Mouse (Mus musculus) midbrain, embryonic 11.5 days (tissue): ENCODE data around the gene Dppa2. TPM values are rescaled to one million over a fixed set of nuclear protein-coding genes. Genes with fewer than 3 reads are reported as not detected.
"Not testable (repeated sequence)": the region's sequence is repeated elsewhere in the genome, so short reads cannot be mapped to it uniquely, and the experiment has no call there.

Experiments
- ATAC-seq: fragments of 200-750 bp; cut with Nextera tagmentation; 2 replicates; pipeline ENCODE4 v1.8.0; 2017; ENCODE audit warnings: moderate TSS enrichment, moderate library complexity; ENCODE audit not compliant: low FRiP score
- DNase-seq: peaks from one replicate; pipeline ENCODE4 v3.0.0; 2015; ENCODE audit warnings: low spot score; ENCODE audit errors: missing footprints
- H3K27ac ChIP-seq: fragments of 300-500 bp; sonication (generic); 2 replicates; pipeline ENCODE4 v1.5.1; 2014; ENCODE audit warnings: low read depth, low read length
- H3K27me3 ChIP-seq: fragments of 300-500 bp; sonication (generic); 2 replicates; pipeline ENCODE4 v1.6.1; 2014; ENCODE audit warnings: mild to moderate bottlenecking, low read length, moderate library complexity, mixed read lengths; ENCODE audit not compliant: control insufficient read depth, insufficient read depth
- H3K36me3 ChIP-seq: fragments of 300-500 bp; sonication (generic); 2 replicates; pipeline ENCODE4 v1.6.1; 2014; ENCODE audit warnings: mild to moderate bottlenecking, low read length, moderate library complexity, mixed read lengths; ENCODE audit not compliant: control insufficient read depth, insufficient read depth
- H3K4me1 ChIP-seq: fragments of 300-500 bp; sonication (generic); 2 replicates; pipeline ENCODE4 v1.6.1; 2014; ENCODE audit warnings: low read length; ENCODE audit not compliant: control insufficient read depth, insufficient read depth
- H3K4me2 ChIP-seq: fragments of 300-500 bp; sonication (generic); 2 replicates; pipeline ENCODE4 v1.6.1; 2014; ENCODE audit warnings: mild to moderate bottlenecking, moderate library complexity
- H3K4me3 ChIP-seq: fragments of 300-500 bp; sonication (generic); 2 replicates; pipeline ENCODE4 v1.5.1; 2014; ENCODE audit warnings: low read depth, low read length
- H3K9ac ChIP-seq: fragments of 300-500 bp; sonication (generic); 2 replicates; pipeline ENCODE4 v1.6.1; 2014; ENCODE audit warnings: low read length
- H3K9me3 ChIP-seq: fragments of 300-500 bp; sonication (generic); 2 replicates; pipeline ENCODE4 v1.6.1; 2016; ENCODE audit warnings: low read length; ENCODE audit not compliant: control insufficient read depth
- WGBS: fragments of 180-500 bp; shearing (Covaris S2); extraction: QIAGEN DNeasy Blood & Tissue Kit; methylation state at CpG from one replicate; pipeline ENCODE4 v1.1.7; 2014; 5-methylcytosine and 5-hydroxymethylcytosine counted together
- polyA plus RNA-seq: library from polyadenylated mRNA; unstranded; fragments of >200 nt; fragmentation: Nextera tagmentation; extraction: Ambion mirVana; gene quantifications from 2 replicates; pipeline ENCODE4 v1.2.1, GENCODE M21; 2014

Gene Dppa2
- polyA plus RNA-seq, 1 experiment from 2014 or later, result not detected

DNA sequence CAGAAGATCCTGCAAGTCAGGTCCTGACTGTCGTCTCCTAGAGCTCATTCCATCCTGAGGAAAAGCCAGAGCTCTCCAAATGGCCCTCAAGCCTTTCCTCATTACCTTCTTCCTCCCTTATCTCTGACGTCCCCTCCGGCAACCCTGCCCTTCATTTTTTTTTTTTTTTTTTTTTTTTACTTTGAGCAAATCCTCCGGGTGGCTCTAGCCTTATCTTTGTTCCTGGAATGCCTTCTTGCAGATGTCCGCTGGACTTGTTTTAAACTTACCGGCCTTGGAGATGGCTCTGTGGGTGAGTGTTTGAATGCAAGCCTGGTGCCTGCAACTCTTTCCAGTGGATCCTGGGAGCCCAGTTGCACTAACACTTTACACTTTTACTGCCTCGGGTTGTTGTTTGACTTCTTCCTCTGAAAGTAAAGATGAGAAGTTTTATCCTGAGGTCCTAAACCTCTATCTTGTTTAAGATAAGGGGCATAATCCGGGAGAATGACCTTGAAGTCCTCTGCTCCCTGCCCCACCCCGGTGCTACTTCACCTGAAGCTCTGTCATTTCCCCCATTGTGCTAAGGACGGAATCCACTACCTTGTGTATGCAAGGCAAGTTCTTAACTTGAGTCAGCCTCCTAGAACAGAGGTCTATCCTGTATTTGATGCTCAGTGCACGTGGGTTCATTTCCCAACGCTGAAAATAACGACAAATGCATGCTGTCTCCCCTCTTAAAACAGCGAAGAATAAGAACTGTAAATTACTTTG lies 6.1 kb upstream of the Dppa2 start:
- DNase-seq (no peak), ATAC-seq (no peak)
- Histone ChIP-seq H3K36me3 (no peaks in the 10 kb centered on the region), H3K27ac (no peak overlapping the region), H3K9ac (no peak overlapping the region), H3K27me3 (no peaks in the 10 kb centered on the region), H3K9me3 (no peaks in the 10 kb centered on the region), H3K4me1 (no peaks in the 10 kb centered on the region), H3K4me2 (no peak overlapping the region), H3K4me3 (no peak overlapping the region)
- 82% methylated on average over 14 of the region's 14 CpGs for WGBS

DNA sequence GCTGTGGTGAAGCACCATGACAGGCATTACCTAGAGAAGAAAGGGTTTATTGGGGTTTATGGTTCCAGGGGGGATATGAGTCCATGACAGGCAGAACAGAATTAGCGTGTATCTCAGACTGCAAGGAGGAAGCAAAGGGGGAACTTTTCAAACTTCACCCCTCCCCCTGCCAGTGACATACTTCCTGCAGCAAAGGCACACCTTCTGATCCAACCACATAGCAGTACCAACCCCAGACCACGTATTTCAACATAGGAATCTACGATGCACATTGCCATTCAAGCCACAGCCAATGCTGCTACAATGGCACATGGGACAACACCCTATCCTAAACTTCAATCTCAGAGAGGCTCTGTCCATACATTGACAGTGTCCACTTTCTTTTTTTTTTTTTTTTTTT lies 3.8 kb upstream of the Dppa2 start:
- ATAC-seq (no peak), DNase-seq (no peak)
- Histone ChIP-seq H3K4me3 (no peak overlapping the region), H3K4me1 (no peaks in the 10 kb centered on the region), H3K9ac (no peak overlapping the region), H3K9me3 (no peaks in the 10 kb centered on the region), H3K4me2 (no peak overlapping the region), H3K27ac (no peak overlapping the region), H3K27me3 (no peaks in the 10 kb centered on the region), H3K36me3 (no peaks in the 10 kb centered on the region)
- WGBS, result 88% methylated on average over 3 of the region's 3 CpGs

DNA sequence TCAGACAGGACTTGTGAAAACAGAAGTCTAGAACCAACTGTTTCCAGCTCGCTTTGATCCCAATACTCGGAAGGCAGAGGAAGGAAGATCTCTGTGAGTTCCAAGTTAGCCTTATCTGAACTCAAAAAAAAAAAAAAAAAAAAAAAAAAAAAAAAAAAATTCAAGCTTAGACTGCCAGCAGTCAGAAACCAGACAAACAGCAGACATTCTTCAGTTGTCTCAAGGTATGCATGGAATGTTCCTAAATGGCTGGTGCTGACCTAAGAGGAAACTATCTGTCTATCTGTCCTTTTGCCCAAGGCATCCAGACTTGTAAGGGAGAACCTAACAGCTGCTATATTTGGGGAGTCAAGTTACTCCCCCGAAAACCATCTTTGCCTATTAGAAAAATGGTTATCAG lies 275 bp downstream of the Dppa2 start:
- Histone ChIP-seq H3K4me3 (no peak overlapping the region), H3K9me3 (no peaks in the 10 kb centered on the region), H3K9ac (no peak overlapping the region), H3K27ac (no peak overlapping the region), H3K4me2 (no peak overlapping the region), H3K4me1 (no peaks in the 10 kb centered on the region), H3K36me3 (no peaks in the 10 kb centered on the region), H3K27me3 (no peaks in the 10 kb centered on the region)
- WGBS, result 87% methylated on average over 3 of the region's 3 CpGs
- ATAC-seq, result no peak
- DNase-seq, result no peak

DNA sequence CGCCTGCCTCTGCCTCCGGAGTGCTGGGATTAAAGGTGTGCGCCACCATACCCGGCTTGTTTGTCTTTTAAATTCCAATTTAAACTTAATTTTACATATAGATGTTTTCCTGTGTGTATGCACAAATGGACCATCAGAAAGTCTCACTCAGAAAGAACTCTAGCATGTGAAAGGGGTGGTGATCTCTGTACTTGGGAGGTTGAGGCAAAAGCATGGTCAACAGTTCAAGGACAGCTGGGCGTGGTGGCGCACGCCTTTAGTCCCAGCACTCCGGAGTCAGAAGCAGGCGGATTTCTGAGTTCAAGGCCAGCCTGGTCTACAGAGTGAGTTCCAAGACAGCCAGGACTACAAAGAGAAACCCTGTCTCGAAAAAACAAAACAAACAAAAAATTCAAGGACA lies 5.2 kb downstream of the Dppa2 start:
- not testable (repeated sequence) for H3K4me3 ChIP-seq, H3K36me3 ChIP-seq, H3K9me3 ChIP-seq, H3K9ac ChIP-seq, ATAC-seq, DNase-seq, H3K27me3 ChIP-seq, H3K4me1 ChIP-seq, H3K27ac ChIP-seq, H3K4me2 ChIP-seq
- WGBS, result 92% methylated on average over 10 of the region's 10 CpGs

DNA sequence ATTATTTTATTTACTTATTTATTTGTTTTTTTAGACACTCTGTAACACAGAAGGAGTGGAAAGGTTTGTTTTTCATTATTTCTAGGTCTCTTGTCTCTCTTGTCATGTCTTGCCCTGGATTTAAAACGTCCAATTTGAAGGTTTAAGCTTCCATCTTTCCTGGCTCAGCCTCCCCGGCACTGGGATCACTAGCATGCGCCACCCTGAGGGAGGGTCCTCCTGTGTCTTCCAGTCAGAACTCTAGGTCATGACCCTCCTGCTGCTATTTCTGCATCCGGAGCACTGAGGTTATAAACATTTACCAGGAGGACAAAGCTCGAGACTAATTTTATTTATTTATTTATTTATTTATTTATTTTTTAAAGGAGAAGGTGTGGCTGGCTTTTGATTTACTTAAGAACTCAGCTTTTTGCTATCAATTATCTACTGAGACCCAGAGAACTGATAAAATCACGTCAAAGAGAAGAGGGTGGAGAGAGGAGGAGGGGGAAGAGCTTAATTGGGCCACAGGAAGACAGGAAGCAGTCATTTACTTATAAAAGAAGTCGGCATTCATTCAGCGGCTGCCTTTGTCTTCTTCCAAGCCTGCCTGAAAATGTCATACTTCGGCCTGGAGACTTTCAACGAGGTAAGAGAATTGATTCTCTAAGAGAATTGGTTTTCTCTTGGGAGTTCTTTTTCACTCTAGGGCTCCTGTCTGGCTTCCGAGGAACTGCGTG lies 6.4 kb downstream of the Dppa2 start:
- ATAC-seq (no peak), DNase-seq (no peak)
- Histone ChIP-seq H3K27ac (no peak overlapping the region), H3K27me3 (no peaks in the 10 kb centered on the region), H3K36me3 (no peaks in the 10 kb centered on the region), H3K9ac (no peak overlapping the region), H3K9me3 (no peaks in the 10 kb centered on the region; the same call in 1 of the 2 replicates), H3K4me3 (no peak overlapping the region), H3K4me1 (no peaks in the 10 kb centered on the region), H3K4me2 (no peak overlapping the region)
- 84% methylated on average over 12 of the region's 12 CpGs for WGBS

GRCm38 (mm10) chr16:48315294-48315693 lies 11.6 kb downstream of the Dppa2 start:
- H3K9me3 ChIP-seq, result no peaks in the 10 kb centered on the region; the same call in 1 of the 2 replicates
- no peaks in the 10 kb centered on the region for H3K27me3 ChIP-seq
- no peak overlapping the region for H3K9ac ChIP-seq
- no peak overlapping the region for H3K27ac ChIP-seq
- no peak for DNase-seq
- 88% methylated on average over 3 of the region's 3 CpGs for WGBS
- H3K4me1 ChIP-seq, result no peaks in the 10 kb centered on the region
- no peak overlapping the region for H3K4me3 ChIP-seq
- H3K4me2 ChIP-seq, result no peak overlapping the region
- ATAC-seq, result no peak
- H3K36me3 ChIP-seq, result no peaks in the 10 kb centered on the region

DNA sequence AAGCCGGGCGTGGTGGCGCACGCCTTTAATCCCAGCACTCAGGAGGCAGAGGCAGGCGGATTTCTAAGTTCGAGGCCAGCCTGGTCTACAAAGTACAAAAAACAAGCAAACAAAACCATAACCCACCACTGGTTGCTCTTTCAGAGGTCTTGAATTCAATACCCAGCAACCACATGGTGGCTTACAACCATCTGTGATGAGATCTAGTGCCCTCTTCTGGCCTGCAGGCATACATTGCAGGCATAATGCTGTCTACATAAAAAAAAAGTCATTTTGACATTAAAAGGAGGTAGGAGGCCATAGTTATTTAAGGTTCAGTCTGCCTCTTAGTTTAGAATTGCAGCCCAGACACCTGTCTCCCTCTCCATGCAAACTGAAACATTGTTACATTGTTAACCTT lies 17.1 kb downstream of the Dppa2 start:
- ATAC-seq (no peak), DNase-seq (no peak)
- no peaks in the 10 kb centered on the region for H3K27me3 ChIP-seq
- no peaks in the 10 kb centered on the region for H3K4me1 ChIP-seq
- H3K4me2 ChIP-seq, result no peak overlapping the region
- H3K36me3 ChIP-seq, result no peaks in the 10 kb centered on the region
- H3K9me3 ChIP-seq, result no peaks in the 10 kb centered on the region
- H3K9ac ChIP-seq, result no peak overlapping the region
- H3K27ac ChIP-seq, result no peak overlapping the region
- H3K4me3 ChIP-seq, result no peak overlapping the region
- 97% methylated on average over 6 of the region's 6 CpGs for WGBS

DNA sequence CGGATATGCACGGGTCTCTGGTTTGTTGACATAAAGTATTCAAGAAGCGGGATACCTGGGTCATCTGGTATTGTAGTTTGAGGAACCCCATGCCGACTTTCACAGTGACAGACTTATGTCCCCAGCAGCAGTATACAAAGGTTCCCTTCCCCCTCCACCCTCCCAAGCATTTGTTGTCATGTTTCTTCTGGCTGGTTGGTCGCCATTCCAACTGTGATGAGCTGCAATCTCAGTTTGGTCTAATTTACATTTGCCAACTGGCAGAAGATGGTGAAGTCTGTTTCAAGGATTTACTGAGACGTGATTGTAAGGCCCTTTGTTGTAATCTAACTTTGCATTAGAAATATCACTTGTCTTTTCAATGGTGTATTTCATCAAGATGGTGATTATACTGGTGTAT lies 19.4 kb downstream of the Dppa2 start:
- Histone ChIP-seq H3K4me2 (no peak overlapping the region), H3K4me3 (no peak overlapping the region), H3K27ac (no peak overlapping the region), H3K4me1 (no peaks in the 10 kb centered on the region), H3K36me3 (no peaks in the 10 kb centered on the region), H3K9me3 (no peaks in the 10 kb centered on the region), H3K9ac (no peak overlapping the region), H3K27me3 (no peaks in the 10 kb centered on the region)
- 83% methylated on average over 6 of the region's 6 CpGs for WGBS
- no peak for DNase-seq
- ATAC-seq, result no peak

DNA sequence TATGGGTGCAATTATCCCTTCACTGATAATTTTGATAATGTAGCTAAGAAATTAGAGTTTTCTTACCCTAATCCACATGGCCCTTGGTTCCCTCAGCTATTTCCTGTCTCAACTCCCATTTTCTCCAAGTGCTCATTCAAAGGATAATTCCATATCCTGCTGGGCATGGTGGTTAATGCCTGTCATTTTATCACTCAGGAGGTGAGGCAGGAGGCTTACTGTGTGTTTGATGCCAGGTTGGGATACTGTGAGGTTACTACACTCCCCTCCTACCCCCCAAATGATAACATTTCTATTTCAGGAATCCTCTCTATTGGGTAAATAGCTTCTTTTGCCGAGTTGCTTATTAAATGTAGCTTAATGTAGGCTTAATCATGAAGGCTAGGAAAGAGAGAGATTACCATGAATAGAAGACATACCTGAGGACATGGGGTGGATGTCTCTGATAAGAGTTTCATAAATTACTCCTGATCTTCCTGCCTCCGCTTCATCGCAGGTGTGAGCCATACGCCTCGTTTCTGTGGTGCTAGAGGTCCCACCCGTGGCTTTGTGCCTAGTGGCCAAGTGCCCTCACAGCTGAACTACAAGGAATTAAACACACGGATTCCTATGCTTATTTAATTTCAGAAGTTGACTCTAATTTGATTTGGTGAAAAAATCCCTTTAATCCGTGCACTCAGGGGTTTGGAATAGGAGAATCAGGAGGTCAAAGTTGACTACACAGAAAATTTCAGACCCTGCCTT lies 20.1 kb downstream of the Dppa2 start:
- no peak overlapping the region for H3K4me3 ChIP-seq
- DNase-seq (no peak), ATAC-seq (no peak)
- no peak overlapping the region for H3K9ac ChIP-seq
- H3K27me3 ChIP-seq, result no peaks in the 10 kb centered on the region
- no peak overlapping the region for H3K4me2 ChIP-seq
- H3K4me1 ChIP-seq, result no peaks in the 10 kb centered on the region
- H3K36me3 ChIP-seq, result no peaks in the 10 kb centered on the region
- WGBS, result 82% methylated on average over 8 of the region's 8 CpGs
- H3K27ac ChIP-seq, result no peak overlapping the region
- H3K9me3 ChIP-seq, result no peaks in the 10 kb centered on the region
